Mouse (Mus musculus) lung, adult 2 months (tissue): ENCODE measurements around the gene Abcc6.

Experiments used
- CTCF ChIP-seq: fragments of 200-500 bp; IDR thresholded peaks from 2 replicates; pipeline ENCODE4 v1.5.1; 2011; ENCODE audit warnings: mild to moderate bottlenecking, low read length, control low read depth; ENCODE audit not compliant: insufficient read depth
- POLR2A ChIP-seq: fragments of 200-500 bp; IDR thresholded peaks from 2 replicates; pipeline ENCODE4 v1.6.1; 2011; ENCODE audit warnings: low read depth, mild to moderate bottlenecking, control low read depth, low read length, borderline replicate concordance; ENCODE audit errors: extremely low read depth

- TF ChIP-seq POLR2A (no peak), CTCF (no peak)
Observed at GRCm38 (mm10) chr7:45941986-45942385, 88.1 kb downstream of the Abcc6 start.
